Mouse (Mus musculus): ENCODE measurements around the gene Olfr430. TPM values are rescaled to one million over a fixed set of nuclear protein-coding genes. Genes with fewer than 3 reads are reported as not detected.
"Not testable (repeated sequence)": the region's sequence is repeated elsewhere in the genome, so short reads cannot be mapped to it uniquely, and the experiment has no call there.

The Olfr430 gene
- polyA plus RNA-seq, 1 experiment from 2014 or later, result not detected

- H3K4me2 ChIP-seq (ENCODE audit: low read length); H3K4me3 ChIP-seq (ENCODE audit: low read length); H3K4me1 ChIP-seq (ENCODE audit: control insufficient read depth, insufficient read depth, low read depth, low read length); H3K9ac ChIP-seq (ENCODE audit: low read depth, low read length); ATAC-seq; H3K9me3 ChIP-seq (ENCODE audit: control insufficient read depth, low read length); H3K36me3 ChIP-seq (ENCODE audit: control insufficient read depth, insufficient read depth, low read length); H3K27me3 ChIP-seq (replicated peaks; ENCODE audit: control insufficient read depth, insufficient read depth, low read length); H3K27ac ChIP-seq (ENCODE audit: low read depth, low read length): not testable (repeated sequence)
- WGBS, result 82% methylated on average over 3 of the region's 4 CpGs
Observed at GRCm38 (mm10) chr1:174049357-174049756, 17.0 kb upstream of the Olfr430 start.

GRCm38 (mm10) chr1:174050532-174050931, 15.9 kb upstream of the Olfr430 start:
- H3K36me3 ChIP-seq (ENCODE audit: control insufficient read depth, insufficient read depth, low read length), result no peaks in the 10 kb centered on the region
- H3K9me3 ChIP-seq (ENCODE audit: control insufficient read depth, low read length), result no peaks in the 10 kb centered on the region
- no peak overlapping the region for H3K4me3 ChIP-seq (ENCODE audit: low read length)
- H3K27me3 ChIP-seq (replicated peaks; ENCODE audit: control insufficient read depth, insufficient read depth, low read length), result no peaks in the 10 kb centered on the region
- H3K9ac ChIP-seq (ENCODE audit: low read depth, low read length), result no peak overlapping the region
- no peak for ATAC-seq
- no peak overlapping the region for H3K4me2 ChIP-seq (ENCODE audit: low read length)
- H3K27ac ChIP-seq (ENCODE audit: low read depth, low read length), result no peak overlapping the region
- WGBS, result 93% methylated on average over 4 of the region's 4 CpGs
- no peaks in the 10 kb centered on the region for H3K4me1 ChIP-seq (ENCODE audit: control insufficient read depth, insufficient read depth, low read depth, low read length)

- Histone ChIP-seq H3K4me2 (ENCODE audit: low read length) (no peak overlapping the region), H3K4me1 (ENCODE audit: control insufficient read depth, insufficient read depth, low read depth, low read length) (no peaks in the 10 kb centered on the region), H3K27me3 (replicated peaks; ENCODE audit: control insufficient read depth, insufficient read depth, low read length) (no peaks in the 10 kb centered on the region), H3K27ac (ENCODE audit: low read depth, low read length) (no peak overlapping the region), H3K9me3 (ENCODE audit: control insufficient read depth, low read length) (no peaks in the 10 kb centered on the region), H3K36me3 (ENCODE audit: control insufficient read depth, insufficient read depth, low read length) (no peaks in the 10 kb centered on the region), H3K9ac (ENCODE audit: low read depth, low read length) (no peak overlapping the region), H3K4me3 (ENCODE audit: low read length) (no peak overlapping the region)
- ATAC-seq, result no peak
- WGBS, result 89% methylated on average over 4 of the region's 4 CpGs
Observed at GRCm38 (mm10) chr1:174051515-174051914, 14.9 kb upstream of the Olfr430 start.

- Histone ChIP-seq H3K9ac (ENCODE audit: low read depth, low read length) (no peak overlapping the region), H3K9me3 (ENCODE audit: control insufficient read depth, low read length) (no peaks in the 10 kb centered on the region), H3K27me3 (replicated peaks; ENCODE audit: control insufficient read depth, insufficient read depth, low read length) (no peaks in the 10 kb centered on the region), H3K4me2 (ENCODE audit: low read length) (no peak overlapping the region), H3K27ac (ENCODE audit: low read depth, low read length) (no peak overlapping the region), H3K4me3 (ENCODE audit: low read length) (no peak overlapping the region), H3K36me3 (ENCODE audit: control insufficient read depth, insufficient read depth, low read length) (no peaks in the 10 kb centered on the region), H3K4me1 (ENCODE audit: control insufficient read depth, insufficient read depth, low read depth, low read length) (no peaks in the 10 kb centered on the region)
- 83% methylated on average over 5 of the region's 5 CpGs for WGBS
- no peak for ATAC-seq
Observed at GRCm38 (mm10) chr1:174051931-174052536, 14.4 kb upstream of the Olfr430 start.

GRCm38 (mm10) chr1:174052981-174053380, 13.4 kb upstream of the Olfr430 start:
- Histone ChIP-seq H3K9ac (ENCODE audit: low read depth, low read length) (no peak overlapping the region), H3K4me2 (ENCODE audit: low read length) (no peak overlapping the region), H3K4me3 (ENCODE audit: low read length) (no peak overlapping the region), H3K27me3 (replicated peaks; ENCODE audit: control insufficient read depth, insufficient read depth, low read length) (no peaks in the 10 kb centered on the region), H3K9me3 (ENCODE audit: control insufficient read depth, low read length) (no peaks in the 10 kb centered on the region), H3K36me3 (ENCODE audit: control insufficient read depth, insufficient read depth, low read length) (no peaks in the 10 kb centered on the region), H3K4me1 (ENCODE audit: control insufficient read depth, insufficient read depth, low read depth, low read length) (no peaks in the 10 kb centered on the region), H3K27ac (ENCODE audit: low read depth, low read length) (no peak overlapping the region)
- 86% methylated on average over 3 of the region's 3 CpGs for WGBS
- ATAC-seq, result no peak

GRCm38 (mm10) chr1:174055248-174055647, 11.2 kb upstream of the Olfr430 start:
- Histone ChIP-seq H3K4me3 (ENCODE audit: low read length) (no peak overlapping the region), H3K36me3 (ENCODE audit: control insufficient read depth, insufficient read depth, low read length) (no peaks in the 10 kb centered on the region), H3K27me3 (replicated peaks; ENCODE audit: control insufficient read depth, insufficient read depth, low read length) (no peaks in the 10 kb centered on the region), H3K9me3 (ENCODE audit: control insufficient read depth, low read length) (no peaks in the 10 kb centered on the region), H3K27ac (ENCODE audit: low read depth, low read length) (no peak overlapping the region), H3K4me2 (ENCODE audit: low read length) (no peak overlapping the region), H3K4me1 (ENCODE audit: control insufficient read depth, insufficient read depth, low read depth, low read length) (no peaks in the 10 kb centered on the region), H3K9ac (ENCODE audit: low read depth, low read length) (no peak overlapping the region)
- ATAC-seq, result no peak
- WGBS, result 90% methylated on average over 2 of the region's 2 CpGs

- H3K27me3 ChIP-seq (replicated peaks; ENCODE audit: control insufficient read depth, insufficient read depth, low read length), result no peaks in the 10 kb centered on the region
- H3K4me2 ChIP-seq (ENCODE audit: low read length), result no peak within 1 kb of the TSS
- no peak within 1 kb of the TSS for H3K27ac ChIP-seq (ENCODE audit: low read depth, low read length)
- no peaks in the 10 kb centered on the region for H3K36me3 ChIP-seq (ENCODE audit: control insufficient read depth, insufficient read depth, low read length)
- 95% methylated on average over 2 of the region's 2 CpGs for WGBS
- H3K9me3 ChIP-seq (ENCODE audit: control insufficient read depth, low read length), result no peaks in the 10 kb centered on the region
- H3K9ac ChIP-seq (ENCODE audit: low read depth, low read length), result no peak within 1 kb of the TSS
- no peaks in the 10 kb centered on the region for H3K4me1 ChIP-seq (ENCODE audit: control insufficient read depth, insufficient read depth, low read depth, low read length)
- no peak within 1 kb of the TSS for H3K4me3 ChIP-seq (ENCODE audit: low read length)
- no peak for ATAC-seq
Observed at GRCm38 (mm10) chr1:174084031-174084430, 17.6 kb downstream of the Olfr430 start, which contains the start of gene Olfr429. Olfr429 (plus strand) TSS chr1:174084331.

- no peak for ATAC-seq
- Histone ChIP-seq H3K27ac (ENCODE audit: low read depth, low read length) (no peak within 1 kb of the TSS), H3K9me3 (ENCODE audit: control insufficient read depth, low read length) (no peaks in the 10 kb centered on the region), H3K36me3 (ENCODE audit: control insufficient read depth, insufficient read depth, low read length) (no peaks in the 10 kb centered on the region), H3K4me2 (ENCODE audit: low read length) (no peak within 1 kb of the TSS), H3K4me1 (ENCODE audit: control insufficient read depth, insufficient read depth, low read depth, low read length) (no peaks in the 10 kb centered on the region), H3K27me3 (replicated peaks; ENCODE audit: control insufficient read depth, insufficient read depth, low read length) (no peaks in the 10 kb centered on the region), H3K9ac (ENCODE audit: low read depth, low read length) (no peak within 1 kb of the TSS), H3K4me3 (ENCODE audit: low read length) (no peak within 1 kb of the TSS)
- WGBS, result 97% methylated on average over 1 of the region's 1 CpGs
Observed at GRCm38 (mm10) chr1:174096591-174096990, 30.2 kb downstream of the Olfr430 start, which contains the start of gene Olfr427. Olfr427 (plus strand) TSS chr1:174096891.

- WGBS, result 63% methylated on average over 2 of the region's 2 CpGs
- no peak overlapping the region for H3K27ac ChIP-seq (ENCODE audit: low read depth, low read length)
- H3K4me2 ChIP-seq (ENCODE audit: low read length), result no peak overlapping the region
- H3K9me3 ChIP-seq (ENCODE audit: control insufficient read depth, low read length), result no peaks in the 10 kb centered on the region
- H3K4me1 ChIP-seq (ENCODE audit: control insufficient read depth, insufficient read depth, low read depth, low read length), result no peaks in the 10 kb centered on the region
- no peaks in the 10 kb centered on the region for H3K27me3 ChIP-seq (replicated peaks; ENCODE audit: control insufficient read depth, insufficient read depth, low read length)
- ATAC-seq, result no peak
- no peak overlapping the region for H3K9ac ChIP-seq (ENCODE audit: low read depth, low read length)
- H3K36me3 ChIP-seq (ENCODE audit: control insufficient read depth, insufficient read depth, low read length), result no peaks in the 10 kb centered on the region
- H3K4me3 ChIP-seq (ENCODE audit: low read length), result no peak overlapping the region
Observed at GRCm38 (mm10) chr1:174103735-174104134, 37.3 kb downstream of the Olfr430 start.

Data from hindbrain, embryonic 16.5 days (tissue).